Mouse (Mus musculus) adrenal gland, postnatal 36 days (tissue): ENCODE results near the gene Tcf21. TPM values are rescaled to one million over a fixed set of nuclear protein-coding genes. Genes with fewer than 3 reads are reported as not detected.
A peak's percentile ranks its signal among the peaks of the same experiment; 100 is the strongest.

ENCODE experiments used
- DNase-seq, 2 experiments: peaks; one replicate each; pipeline ENCODE4 v3.0.0; 2021; ENCODE audit warnings: mixed read lengths in 1 of 2
- total RNA-seq, 2 experiments: library from RNA; stranded (reverse); gene quantifications; 2 replicates each; pipeline ENCODE4 v1.2.3; 2021

Gene Tcf21
- total RNA-seq, 2 experiments from 2014 or later = 8.9 to 13.1 TPM

- no peak for DNase-seq
Measured at GRCm38 (mm10) chr10:22815461-22816236, 4.3 kb downstream of the Tcf21 start.

GRCm38 (mm10) chr10:22814771-22815170 lies 5.2 kb downstream of the Tcf21 start:
- no peak for DNase-seq

GRCm38 (mm10) chr10:22814294-22814693 lies 5.7 kb downstream of the Tcf21 start:
- no peak for DNase-seq

GRCm38 (mm10) chr10:22813317-22813960 lies 6.5 kb downstream of the Tcf21 start:
- DNase-seq = no peak

- DNase-seq = no peak
Measured at GRCm38 (mm10) chr10:22811921-22812320, 8.1 kb downstream of the Tcf21 start.

GRCm38 (mm10) chr10:22782684-22783083 lies 37.3 kb downstream of the Tcf21 start:
- DNase-seq = peak in 1 of 2 experiments; percentile 6

- DNase-seq = peak; percentile 8 to 29
Measured at GRCm38 (mm10) chr10:22781466-22781865, 38.5 kb downstream of the Tcf21 start.

GRCm38 (mm10) chr10:22777939-22778338 lies 42.0 kb downstream of the Tcf21 start:
- DNase-seq = peak; percentile 17 to 20

GRCm38 (mm10) chr10:22776007-22776698 lies 43.8 kb downstream of the Tcf21 start:
- peak; percentile 32 for DNase-seq

GRCm38 (mm10) chr10:22775456-22775855 lies 44.5 kb downstream of the Tcf21 start:
- DNase-seq = no peak

- DNase-seq = no peak
Measured at GRCm38 (mm10) chr10:22774626-22775025, 45.3 kb downstream of the Tcf21 start.

Other genes starting within 250 kb of the Tcf21 start
- under 1 TPM; 0.89 to 0.99 TPM for gene Slc2a12, start 175.2 kb downstream of the Tcf21 start, total RNA-seq
- 10 to 100 TPM; 31.0 to 34.6 TPM for gene Tbpl1, start 88.2 kb downstream of the Tcf21 start, total RNA-seq